Mouse (Mus musculus) urinary bladder, adult 2 months (tissue): ENCODE results near the gene Msl1. TPM values are rescaled to one million over a fixed set of nuclear protein-coding genes. Genes with fewer than 3 reads are reported as not detected.
"Not testable (repeated sequence)": the region's sequence is repeated elsewhere in the genome, so short reads cannot be mapped to it uniquely, and the experiment has no call there.

Experiments used
- DNase-seq: peaks from one replicate; pipeline ENCODE4 v3.0.0; 2022; ENCODE audit warnings: low spot score
- polyA plus RNA-seq: library from polyadenylated mRNA; depleted of rRNA; stranded (reverse); fragments of >200 nt; gene quantifications from 2 replicates; pipeline ENCODE4 v1.2.3, GENCODE M21; 2012

The Msl1 gene
- polyA plus RNA-seq, 1 experiment, result 57.0 TPM

DNA sequence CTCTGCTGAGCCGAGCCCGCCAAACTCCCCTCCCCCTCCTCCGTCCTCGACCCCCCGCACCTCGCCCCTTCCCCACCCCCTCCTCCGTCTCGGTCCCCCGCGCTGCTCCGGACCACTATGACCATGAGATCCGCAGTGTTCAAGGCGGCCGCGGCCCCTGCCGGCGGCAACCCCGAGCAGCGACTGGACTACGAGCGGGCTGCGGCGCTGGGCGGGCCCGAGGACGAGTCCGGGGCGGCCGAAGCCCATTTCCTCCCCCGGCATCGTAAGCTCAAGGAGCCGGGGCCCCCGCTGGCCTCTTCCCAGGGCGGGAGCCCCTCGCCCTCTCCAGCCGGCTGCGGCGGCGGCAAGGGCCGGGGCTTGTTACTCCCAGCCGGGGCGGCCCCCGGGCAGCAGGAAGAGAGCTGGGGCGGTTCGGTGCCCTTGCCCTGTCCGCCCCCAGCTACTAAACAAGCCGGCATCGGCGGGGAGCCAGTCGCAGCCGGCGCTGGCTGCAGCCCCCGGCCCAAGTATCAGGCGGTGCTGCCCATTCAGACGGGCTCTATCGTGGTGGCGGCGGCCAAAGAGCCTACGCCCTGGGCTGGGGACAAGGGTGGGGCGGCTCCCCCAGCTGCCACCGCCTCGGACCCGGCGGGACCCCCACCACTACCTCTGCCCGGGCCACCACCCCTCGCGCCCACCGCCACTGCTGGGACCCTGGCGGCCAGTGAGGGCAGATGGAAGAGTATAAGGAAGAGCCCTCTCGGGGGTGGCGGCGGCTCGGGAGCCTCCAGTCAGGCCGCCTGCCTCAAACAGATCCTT is 598 bp downstream of the Msl1 start:
- DNase-seq, result peak; percentile 66

DNA sequence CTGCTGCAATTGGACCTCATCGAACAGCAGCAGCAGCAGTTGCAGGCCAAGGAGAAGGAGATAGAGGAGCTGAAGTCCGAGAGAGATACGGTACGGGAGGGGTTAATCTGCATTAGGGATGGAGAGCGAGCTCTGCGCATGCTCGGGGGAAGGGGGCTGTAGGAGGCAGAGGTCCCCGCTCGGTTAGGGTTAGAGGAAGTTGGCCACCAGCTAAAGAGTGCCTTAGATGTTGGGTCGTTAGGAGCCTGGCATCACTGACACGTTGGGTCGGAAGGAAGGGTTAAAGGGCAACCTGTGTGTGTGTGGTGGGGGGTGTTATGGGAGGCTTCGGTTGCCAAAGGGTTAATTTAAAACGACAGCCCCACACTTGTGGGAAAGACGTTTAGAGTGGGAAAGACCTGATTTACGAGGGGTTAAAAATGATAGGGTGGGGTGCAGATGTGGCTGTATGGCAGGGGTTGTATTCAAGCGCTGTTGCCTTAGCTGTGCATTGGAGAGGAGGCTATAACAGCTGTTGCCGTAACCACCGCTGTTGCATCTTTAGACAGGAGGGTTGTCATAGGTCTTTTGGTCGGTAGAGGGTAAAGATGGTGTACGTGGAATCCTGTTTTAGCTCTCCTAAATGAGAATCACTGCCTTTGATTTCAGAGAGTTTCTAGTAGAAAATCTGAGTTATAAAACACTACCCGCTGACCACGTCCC is 1.4 kb downstream of the Msl1 start:
- peak; percentile 49 for DNase-seq

DNA sequence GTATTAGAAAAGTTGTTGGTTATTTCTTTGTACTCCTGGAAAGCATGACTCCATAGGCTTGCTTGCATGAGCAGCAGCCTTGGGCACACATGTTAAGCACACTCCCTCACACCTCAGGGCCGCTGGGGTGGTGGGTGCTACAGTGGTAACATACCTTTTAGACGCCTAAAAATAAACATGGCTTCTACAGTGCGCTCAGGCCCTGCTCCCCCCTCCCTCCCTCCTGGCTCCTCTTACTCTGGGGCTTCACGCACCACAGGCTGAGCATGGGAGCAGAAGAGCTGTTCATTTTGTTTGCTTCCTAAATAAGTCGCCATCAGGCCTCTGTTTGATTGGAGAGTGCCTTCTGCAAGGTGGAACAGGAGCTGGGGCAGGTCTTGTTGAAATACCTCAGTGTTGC is 2.0 kb downstream of the Msl1 start:
- no peak for DNase-seq

DNA sequence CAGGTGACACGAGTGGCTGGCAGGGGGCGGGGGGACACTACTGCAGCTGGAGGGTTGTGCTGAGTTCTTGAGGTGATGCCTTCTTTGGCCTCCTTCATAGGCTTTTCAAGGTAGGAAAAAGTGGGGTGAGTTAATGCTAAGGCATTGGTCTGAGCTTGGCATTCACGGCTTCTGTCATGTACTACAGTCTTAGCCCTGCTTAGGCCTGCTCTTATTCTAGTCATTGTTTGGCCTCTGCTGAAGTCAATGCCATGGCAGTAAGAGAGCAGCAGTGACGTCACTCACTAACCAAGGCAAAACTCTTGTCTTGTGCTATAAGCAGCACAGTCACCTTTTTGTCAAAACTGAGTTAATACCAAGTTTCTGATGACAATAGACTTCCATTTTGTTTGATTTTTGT is 2.6 kb downstream of the Msl1 start:
- no peak for DNase-seq

DNA sequence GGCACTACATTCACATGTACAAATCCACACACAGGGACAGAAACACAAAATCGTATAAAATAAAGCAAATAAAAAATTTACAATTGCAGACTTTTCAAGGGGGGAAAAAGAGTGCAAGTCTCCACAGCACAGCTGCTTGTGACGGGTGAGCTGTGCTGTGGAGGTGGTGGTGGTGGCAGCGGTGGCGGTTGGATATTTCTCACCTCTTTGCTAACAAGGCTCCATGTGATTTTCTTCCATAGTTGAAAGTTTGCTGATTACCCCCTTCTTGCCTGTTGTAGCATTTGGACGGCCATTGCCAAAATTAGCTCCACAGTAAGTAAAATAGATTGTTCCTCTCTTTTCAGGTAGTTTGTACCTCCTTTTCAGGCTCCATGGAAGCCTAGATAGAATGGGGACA is 9.3 kb downstream of the Msl1 start, which contains the start of gene Casc3:
TSS of gene Casc3 (plus strand) at position 301 of the 400 bp plus-strand sequence.
- no peak for DNase-seq

DNA sequence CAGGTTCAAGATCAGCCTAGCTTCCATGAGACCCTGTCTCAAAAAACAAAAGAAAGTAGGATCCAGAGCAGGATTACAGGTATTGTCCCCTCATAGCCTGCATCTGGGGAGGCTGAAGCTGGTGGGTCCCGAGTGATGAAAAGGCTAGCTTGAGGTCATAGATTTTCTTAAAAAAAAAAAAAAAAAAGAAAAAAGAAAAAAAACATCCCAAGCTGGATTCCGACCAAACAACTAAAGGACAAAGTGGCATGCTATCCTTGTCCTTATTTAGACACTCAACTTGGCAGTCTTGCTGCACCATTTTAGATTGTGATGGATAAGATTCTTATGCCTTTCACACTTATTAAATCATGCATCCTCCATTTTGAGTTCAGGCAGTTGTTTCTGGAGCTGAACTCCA is 13.1 kb downstream of the Msl1 start:
- DNase-seq, result no peak

DNA sequence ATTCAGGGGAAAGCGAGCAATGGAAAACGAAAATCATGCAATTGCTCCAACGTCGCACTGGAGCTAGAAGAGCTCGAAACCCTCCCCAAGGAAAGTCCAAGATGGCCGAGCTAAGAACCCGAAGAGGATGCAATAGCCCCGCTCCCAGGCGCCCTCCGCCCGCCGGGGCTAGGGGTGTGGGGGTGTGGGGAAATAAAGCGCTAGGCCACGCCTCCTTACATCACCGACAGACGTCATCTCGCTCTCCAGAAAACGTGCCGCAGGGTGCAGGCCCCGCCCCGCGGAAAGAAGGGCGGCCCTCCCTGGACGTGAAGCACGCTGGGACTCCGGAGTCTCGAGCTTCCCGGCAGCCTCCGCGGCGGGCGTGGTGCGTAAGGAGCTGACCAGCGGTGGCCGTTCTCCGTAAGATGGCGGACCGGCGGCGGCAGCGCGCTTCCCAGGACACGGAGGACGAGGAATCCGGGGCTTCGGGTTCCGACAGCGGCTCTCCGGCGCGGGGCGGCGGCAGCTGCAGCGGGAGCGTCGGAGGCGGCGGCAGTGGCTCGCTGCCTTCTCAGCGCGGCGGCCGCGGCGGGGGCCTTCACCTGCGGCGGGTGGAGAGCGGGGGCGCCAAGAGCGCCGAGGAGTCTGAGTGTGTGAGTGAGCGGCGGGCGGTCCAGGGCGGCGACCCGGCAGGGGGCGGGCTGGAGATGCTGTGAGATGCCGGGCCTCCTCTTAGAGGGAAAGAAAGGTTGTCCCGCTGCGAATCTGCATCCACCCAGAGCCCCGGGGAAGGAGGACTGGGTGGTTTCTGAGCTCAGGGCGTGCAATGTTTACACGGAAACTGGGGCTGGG is 14.4 kb downstream of the Msl1 start:
- peak; percentile 97 for DNase-seq

DNA sequence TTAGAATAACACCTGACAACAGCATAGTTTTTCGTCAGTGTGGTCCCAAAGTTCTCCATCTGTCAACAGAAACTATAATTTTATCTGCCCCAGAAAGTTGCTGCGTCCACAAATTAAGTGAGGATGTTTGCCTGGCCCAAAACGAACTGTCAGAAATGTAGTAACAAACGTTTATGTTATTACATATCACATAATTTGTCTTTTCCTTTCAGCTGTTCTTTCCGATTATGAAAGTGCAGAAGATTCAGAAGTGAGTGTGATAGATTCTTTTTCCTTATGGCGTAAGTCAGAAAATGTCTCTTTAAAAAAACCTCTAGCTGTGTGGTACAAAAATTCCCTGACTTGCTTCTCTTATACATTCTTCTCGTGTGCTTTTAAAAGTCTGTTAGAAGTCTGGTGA is 15.4 kb downstream of the Msl1 start:
- no peak for DNase-seq

DNA sequence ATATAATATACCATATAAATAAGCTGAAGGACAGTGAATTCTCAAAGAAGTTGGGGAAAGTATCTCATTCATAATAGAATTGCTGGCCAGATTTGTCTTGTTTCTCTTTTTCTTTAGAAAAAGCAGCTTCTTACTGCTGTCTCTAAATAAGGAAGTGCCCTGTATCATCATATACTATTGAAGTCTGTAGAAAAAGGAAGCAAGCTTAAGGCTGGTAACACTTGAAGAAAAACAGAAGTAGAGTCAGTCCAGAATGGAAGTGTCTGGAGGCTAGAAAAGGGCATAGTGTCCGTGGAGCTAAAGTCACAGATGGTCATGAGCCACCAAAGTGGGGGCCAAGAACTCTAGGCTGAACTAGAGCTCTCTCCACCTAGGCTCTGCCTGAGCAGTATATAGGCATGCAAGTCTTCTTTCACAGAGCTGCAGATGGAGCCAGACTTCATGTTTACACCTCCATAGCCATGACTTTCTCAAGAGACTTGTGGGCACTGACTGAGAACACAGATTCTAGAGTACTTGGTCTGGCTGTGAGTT is 21.5 kb downstream of the Msl1 start:
- no peak for DNase-seq

DNA sequence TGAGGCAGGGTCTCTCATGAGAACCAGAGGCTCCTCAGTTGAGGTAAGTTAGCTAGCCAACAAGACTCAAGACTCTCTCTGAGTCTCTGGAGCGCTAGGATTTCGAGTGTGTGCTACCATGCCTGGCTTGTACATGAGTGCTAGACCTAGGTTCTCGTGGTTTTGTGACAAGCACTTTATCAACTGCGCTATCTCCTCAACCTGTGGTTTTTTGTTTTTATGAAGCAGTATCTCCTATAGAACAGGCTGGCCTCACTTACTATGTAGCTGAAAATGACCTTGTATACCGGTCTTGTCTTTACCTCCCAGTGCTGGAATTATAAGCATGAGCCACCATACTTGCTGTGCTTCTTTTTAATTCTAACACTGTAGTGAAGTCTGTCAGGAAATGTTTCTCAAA is 25.7 kb downstream of the Msl1 start:
- DNase-seq, result no peak

DNA sequence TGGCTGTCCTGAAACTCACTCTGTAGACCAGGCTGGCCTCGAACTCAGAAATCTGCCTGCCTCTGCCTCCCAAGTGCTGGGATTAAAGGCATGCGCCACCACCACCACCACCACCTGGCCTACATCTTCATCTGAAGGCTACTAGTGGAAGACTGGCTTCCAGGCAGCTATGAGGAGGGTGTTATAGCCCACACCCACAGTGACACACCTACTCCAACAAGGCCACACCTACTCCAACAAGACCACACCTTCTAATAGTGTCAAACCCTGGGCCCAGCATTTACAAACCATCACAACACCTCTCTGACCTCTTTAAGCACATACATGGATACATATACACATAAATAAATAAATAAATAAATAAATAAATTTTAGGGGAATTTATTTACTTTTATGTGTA is 30.8 kb downstream of the Msl1 start:
- DNase-seq, result not testable (repeated sequence)

DNA sequence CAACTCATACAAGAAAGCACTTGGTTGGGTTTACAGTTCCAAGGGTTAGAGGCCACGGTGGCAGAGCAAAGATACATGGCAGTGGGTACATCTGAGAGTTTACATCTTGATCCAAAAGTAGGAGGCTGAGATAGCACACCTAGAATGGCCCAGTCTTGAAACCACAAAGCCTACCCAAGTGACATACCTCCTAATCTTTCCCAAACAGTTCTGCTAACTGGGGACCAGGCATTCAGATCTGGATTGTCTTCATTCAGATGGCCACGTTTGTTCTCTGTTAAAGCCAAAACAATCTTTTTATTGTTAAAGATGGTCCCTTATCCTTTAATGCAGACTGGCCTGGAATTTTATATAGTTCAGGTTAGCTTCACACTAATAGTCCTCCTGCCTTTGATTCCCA is 32.6 kb downstream of the Msl1 start:
- DNase-seq, result no peak

DNA sequence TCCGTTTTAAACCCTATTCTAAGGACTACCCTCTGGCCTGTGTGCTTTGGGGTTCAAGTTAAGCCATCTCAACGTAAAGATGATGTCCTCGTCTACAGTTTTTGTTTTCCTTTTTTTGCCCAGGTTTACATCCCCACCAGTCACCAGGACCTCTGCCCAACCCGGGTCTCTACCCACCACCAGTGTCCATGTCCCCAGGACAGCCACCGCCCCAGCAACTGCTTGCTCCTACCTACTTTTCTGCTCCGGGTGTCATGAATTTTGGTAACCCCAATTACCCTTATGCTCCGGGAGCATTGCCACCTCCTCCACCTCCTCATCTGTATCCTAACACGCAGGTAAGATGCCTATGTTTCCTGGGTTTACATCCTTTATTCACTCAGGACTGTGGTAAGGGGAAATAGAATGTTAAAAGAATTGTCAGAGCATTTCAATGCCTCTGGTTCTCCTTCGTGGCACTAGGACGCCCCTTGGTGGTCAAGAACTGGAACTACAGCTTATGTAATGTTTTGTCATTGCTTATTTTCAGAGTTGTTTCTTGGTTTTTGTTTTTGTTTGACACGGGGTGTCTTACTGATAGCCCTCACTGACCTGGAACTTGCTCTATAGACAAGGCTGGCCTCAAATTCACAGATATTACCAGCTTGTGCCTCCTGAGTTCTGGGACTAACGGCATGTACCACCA is 33.9 kb downstream of the Msl1 start:
- no peak for DNase-seq

DNA sequence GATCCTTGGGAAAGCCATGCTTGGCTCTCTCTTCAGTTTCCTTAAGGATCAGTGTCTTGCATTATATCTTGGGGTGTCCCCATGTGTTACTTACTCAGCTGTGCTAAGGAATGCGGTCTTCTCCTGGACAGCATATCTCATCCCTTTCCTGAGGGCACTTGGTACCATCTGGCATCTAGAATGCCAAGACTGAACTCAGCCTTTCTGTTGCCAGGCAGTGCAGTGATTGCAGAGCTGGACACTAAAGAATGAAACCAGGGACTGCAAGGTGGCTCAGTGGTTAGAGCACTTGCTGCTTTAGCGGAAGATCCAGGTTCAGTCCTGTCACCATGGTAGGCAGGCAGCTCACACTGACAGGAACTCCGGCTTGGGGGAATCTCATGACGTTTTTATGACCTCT is 34.6 kb downstream of the Msl1 start:
- DNase-seq, result no peak

DNA sequence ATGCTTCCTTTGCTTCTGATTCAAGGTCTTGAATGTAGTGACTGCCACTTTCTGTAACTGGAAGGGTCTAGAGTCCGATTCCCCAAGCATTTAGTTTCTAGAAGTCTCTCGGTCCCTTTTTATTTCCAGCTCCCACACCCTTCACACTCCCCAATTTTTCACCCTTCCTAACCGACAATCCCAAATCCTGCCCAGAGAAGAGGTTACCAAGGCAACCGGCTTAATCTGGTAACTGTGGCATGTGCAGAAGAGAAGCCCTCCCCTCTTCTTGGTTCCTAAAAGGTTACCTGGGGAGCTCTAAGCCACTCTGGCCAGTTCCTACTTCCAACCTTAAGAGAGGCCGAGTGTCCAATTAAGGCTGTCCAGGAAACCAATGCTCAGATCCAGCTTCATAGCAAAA is 40.0 kb downstream of the Msl1 start:
- no peak for DNase-seq

DNA sequence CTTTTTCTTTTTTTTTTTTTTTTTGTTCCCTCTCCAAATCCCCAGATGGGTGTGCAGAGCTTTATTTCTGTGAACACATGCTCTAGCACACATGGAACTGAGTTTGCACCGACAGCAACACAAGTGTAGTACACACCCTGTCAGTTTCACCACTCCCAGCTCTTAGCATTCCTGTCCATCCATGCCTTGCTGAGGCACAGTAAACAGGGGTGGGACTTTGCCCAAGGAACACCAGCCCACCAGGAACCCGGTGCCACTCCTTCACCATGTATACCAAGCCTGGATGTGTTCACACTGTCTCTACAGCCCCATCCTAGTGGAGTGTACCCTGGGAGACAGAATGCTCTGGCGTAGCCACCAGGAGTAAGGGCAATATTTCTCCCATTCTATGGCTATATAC is 40.4 kb downstream of the Msl1 start:
- no peak for DNase-seq

DNA sequence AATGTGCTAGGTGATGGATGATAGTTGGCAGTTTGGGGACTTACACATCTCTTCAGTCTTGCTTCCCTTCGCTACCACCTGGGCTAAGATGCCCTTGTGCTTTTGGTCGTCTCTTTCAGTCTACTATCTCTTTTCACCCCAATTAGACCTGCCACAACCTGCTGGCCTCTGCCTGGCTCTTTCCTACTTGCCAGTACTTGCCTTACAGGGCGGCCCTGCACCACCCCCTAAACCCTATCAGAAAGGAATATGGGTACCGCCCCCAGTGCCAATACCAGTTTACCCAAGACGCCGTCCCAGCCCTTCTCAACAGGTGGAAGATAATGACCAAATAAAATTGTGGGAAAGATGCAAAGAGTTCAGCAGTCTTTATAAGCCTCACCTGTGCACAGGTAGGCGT is 40.8 kb downstream of the Msl1 start:
- no peak for DNase-seq

DNA sequence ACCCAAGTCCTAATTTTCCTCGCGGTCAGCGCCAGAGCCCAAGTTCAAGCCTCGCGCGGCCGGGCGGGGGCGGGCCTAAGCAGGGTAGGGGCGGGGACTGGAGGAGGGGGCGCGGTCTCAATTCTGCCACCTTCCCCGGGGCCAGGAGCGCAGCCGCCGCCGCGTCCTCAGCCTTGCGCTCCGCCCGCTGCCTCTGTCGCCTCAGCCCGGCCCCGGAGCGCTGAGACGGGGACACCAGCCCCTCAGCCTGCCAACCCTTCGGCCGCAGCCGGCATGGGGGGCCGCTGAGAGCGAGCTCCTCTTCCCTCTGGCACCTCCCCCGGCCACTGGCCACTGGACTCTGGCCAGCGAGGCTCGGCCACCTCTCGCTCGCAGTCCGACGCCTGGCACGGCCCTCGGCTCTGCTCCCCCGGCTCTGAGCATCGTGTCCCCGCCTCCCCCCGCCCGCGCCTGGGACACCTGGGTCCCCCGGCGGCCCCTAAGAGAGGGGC is 41.4 kb downstream of the Msl1 start, which contains the start of gene Rapgefl1:
TSS of gene Rapgefl1 (plus strand) at position 135 of the 491 bp plus-strand sequence.
- peak; percentile 83 for DNase-seq

DNA sequence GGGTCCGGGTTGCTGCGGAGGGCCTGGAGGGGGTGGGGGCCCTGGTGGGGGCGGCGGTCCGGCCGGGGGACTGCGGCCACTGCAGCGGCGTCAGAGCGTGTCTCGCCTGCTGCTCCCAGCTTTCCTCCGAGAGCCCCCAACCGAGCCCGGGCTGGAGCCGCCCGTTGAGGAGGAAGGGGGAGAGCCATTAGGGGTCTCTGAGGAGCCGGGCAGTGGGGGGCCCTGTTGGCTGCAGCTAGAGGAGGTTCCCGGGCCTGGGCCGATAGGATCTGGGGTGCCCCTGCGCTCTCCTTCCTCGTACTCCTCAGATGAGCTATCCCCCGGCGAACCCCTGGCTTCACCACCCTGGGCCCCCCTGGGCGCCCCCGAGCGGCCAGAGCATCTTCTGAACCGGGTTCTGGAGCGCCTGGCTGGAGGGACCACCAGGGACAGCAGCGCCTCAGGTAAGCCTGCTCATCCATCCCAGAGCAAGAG is 42.0 kb downstream of the Msl1 start:
- DNase-seq, result no peak

DNA sequence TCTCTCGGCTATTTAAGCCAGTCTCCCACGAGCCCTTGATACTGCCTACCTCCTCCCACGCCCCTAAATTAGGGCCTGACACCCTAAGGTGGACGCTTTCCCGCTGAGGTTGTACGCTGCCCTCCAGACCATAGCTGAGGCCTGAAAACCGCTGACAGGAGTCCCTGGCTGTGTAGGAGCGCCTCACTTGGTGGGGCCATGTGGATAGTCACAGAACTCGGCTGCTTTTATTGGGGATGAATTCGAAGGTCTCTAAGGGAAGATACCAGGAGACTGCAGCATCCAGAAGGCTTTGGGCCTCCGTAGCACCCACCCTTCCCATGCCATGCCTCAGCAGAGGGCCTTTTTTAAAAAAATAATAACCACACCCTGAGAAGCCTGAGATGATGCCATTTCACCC is 42.6 kb downstream of the Msl1 start:
- no peak for DNase-seq

DNA sequence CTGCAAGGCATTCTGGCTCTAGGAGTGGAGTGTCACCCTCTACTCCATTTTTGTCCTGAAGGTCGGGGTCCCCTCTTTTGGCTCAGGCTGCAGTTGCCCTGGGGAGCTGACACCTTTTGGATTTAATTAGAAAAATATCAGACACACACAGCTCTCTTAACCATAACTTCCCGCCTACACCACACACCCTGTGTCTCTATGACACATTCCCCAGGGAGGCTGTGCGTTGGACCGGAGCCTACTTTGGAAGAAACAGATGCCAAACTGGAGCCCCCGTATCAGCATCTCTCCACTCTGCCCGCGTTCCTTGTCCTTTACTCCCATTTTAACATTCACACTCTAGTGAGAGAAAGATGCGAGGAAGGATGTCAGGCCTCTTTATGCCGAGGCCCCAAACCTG is 43.2 kb downstream of the Msl1 start:
- DNase-seq, result no peak
